Mouse (Mus musculus) hindbrain, embryonic 10.5 days (tissue): ENCODE measurements around the gene Pla2g6. TPM values are rescaled to one million over a fixed set of nuclear protein-coding genes. Genes with fewer than 3 reads are reported as not detected.
A peak's percentile ranks its signal among the peaks of the same experiment; 100 is the strongest.

ENCODE experiments used
- DNase-seq: peaks from one replicate; pipeline ENCODE4 v3.0.0-alpha.2; 2017; ENCODE audit warnings: low spot score
- H3K27ac ChIP-seq: fragments of 300-500 bp; sonication (generic); 2 replicates; pipeline ENCODE4 v1.5.1; 2016; ENCODE audit warnings: mild to moderate bottlenecking, moderate library complexity
- H3K27me3 ChIP-seq: fragments of 300-500 bp; sonication (generic); 2 replicates; pipeline ENCODE4 v1.6.1; 2016; ENCODE audit warnings: mild to moderate bottlenecking; ENCODE audit not compliant: poor library complexity, insufficient read depth, severe bottlenecking
- H3K36me3 ChIP-seq: fragments of 300-500 bp; sonication (generic); 2 replicates; pipeline ENCODE4 v1.6.1; 2016; ENCODE audit warnings: mild to moderate bottlenecking, moderate library complexity
- H3K4me1 ChIP-seq: fragments of 300-500 bp; sonication (generic); replicated peaks from 2 replicates; pipeline ENCODE4 v1.6.1; 2016; ENCODE audit warnings: mild to moderate bottlenecking
- H3K4me3 ChIP-seq: fragments of 300-500 bp; sonication (generic); 2 replicates; pipeline ENCODE4 v1.5.1; 2016; ENCODE audit warnings: mild to moderate bottlenecking, moderate library complexity
- H3K9me3 ChIP-seq: fragments of 300-500 bp; sonication (generic); 2 replicates; pipeline ENCODE4 v1.6.1; 2016; ENCODE audit warnings: mild to moderate bottlenecking, moderate library complexity
- WGBS: fragments of 180-500 bp; shearing (Covaris S2); methylation state at CpG from one replicate; pipeline ENCODE4 v1.1.7; 2016; 5-methylcytosine and 5-hydroxymethylcytosine counted together
- polyA plus RNA-seq: library from polyadenylated mRNA; unstranded; fragments of >200 nt; fragmentation: Nextera tagmentation; extraction: Ambion mirVana; gene quantifications from 2 replicates; pipeline ENCODE4 v1.2.1, GENCODE M21; 2016

Pla2g6 gene
- polyA plus RNA-seq, 1 experiment from 2014 or later = 25.3 TPM

DNA sequence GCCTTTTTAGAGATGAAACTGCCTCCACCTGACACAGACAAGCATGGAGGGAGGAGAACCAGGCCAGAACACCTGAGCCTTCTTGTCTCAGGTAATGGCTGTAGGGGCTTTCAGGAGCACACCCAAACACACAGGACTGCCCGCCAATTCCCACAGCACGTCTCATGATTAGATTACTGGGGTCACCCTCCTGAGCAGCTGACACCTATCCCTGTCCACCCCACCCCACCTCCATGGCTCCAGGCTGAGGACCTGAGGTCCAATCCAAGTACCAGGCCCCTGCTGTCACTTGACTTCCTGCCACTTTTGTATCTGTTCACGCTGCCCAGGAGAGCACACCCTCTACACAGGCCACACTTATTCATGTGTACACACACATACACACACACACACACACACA is 2.4 kb downstream of the Pla2g6 start:
- Histone ChIP-seq H3K4me3 (no peak overlapping the region), H3K27me3 (no peaks in the 10 kb centered on the region), H3K9me3 (no peaks in the 10 kb centered on the region), H3K36me3 (no peaks in the 10 kb centered on the region), H3K4me1 (peaks cover 58% of the 10 kb centered on the region), H3K27ac (peak overlapping the region; percentile 95)
- DNase-seq = no peak
- WGBS = 91% methylated on average over 3 of the region's 3 CpGs

DNA sequence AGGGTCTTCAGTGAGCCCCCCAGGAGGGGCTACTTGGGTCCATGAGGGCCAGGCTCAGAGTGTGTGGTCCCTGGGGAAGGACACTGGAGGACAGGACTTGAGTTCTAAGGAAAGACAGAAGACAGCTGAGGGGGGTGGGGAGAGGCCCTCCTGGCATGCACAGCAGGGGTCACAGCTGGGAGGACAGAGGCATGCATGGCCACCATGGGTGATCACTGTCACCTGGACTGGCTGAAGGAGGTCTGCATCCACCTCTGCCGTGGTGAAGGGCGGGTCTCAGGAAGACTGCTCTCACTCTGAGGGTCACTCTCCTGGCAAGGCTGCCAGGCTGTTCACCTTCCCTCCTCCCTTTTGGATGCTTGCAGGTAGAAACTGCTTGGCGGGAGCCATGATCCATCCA is 3.8 kb downstream of the Pla2g6 start:
- Histone ChIP-seq H3K27me3 (no peaks in the 10 kb centered on the region), H3K27ac (peak overlapping the region; percentile 36), H3K4me3 (no peak overlapping the region), H3K4me1 (peaks cover 58% of the 10 kb centered on the region), H3K36me3 (no peaks in the 10 kb centered on the region), H3K9me3 (no peaks in the 10 kb centered on the region)
- WGBS = 92% methylated on average over 3 of the region's 3 CpGs
- no peak for DNase-seq

DNA sequence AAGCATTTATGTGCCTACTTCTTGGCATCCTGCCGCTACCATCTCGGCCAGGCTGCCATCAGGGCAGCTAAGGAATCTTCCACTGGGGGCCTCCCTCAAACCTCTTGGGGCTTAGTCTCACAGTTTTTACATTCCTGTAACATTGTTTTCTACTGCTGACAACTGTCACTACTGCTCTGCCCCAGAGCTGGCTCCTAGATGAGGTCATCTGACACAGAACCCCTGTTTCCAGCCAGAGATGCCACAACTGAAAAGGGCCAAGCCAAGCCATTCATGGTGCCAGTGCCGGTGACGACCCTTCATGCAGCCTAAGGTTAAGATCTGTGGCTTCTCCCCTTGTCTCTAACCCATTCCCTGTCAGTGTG is 4.4 kb downstream of the Pla2g6 start:
- DNase-seq = no peak
- Histone ChIP-seq H3K4me1 (peaks cover 58% of the 10 kb centered on the region), H3K4me3 (no peak overlapping the region), H3K36me3 (no peaks in the 10 kb centered on the region), H3K27me3 (no peaks in the 10 kb centered on the region), H3K27ac (peak overlapping the region; percentile 36), H3K9me3 (no peaks in the 10 kb centered on the region)
- WGBS = 86% methylated on average over 4 of the region's 4 CpGs

DNA sequence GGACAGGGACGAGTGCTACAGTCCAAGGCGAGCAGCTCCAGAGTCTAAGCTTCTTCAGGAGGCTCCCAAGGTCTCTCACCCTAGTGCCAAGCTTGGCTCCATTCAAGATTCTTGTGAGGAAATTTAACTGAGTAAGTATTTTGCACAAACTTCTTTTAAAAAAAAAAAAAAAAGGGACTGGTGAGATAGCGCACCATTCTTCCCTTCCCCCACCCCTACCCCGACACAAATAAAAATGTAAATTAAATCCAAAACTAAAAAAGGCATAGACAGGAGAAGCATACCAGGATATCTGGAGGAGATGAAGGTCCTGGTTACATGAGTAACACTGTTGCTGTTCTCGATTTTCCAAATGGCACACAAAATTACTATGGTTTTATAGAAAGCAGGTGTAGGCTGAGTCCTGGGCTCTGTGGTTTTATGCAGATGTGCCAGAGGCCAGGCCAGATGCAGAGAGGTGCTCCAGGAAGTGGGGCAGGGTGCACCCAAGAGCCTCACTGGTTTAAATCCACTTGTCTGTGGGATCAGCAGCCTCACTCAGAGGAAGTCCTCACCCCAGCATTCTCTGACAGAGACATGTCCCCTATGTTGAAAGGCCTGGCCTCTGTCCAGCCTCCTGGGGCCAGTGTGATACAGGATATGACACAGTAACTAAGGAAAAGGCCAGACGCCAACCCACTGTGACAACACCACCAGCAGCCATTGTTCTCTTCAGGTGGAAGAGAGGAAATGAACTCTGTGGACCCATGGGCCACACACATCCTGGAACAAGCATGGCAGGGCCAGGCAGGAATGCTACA is 5.0 kb downstream of the Pla2g6 start:
- Histone ChIP-seq H3K27me3 (no peaks in the 10 kb centered on the region), H3K27ac (peak overlapping the region; percentile 36), H3K36me3 (no peaks in the 10 kb centered on the region), H3K9me3 (no peaks in the 10 kb centered on the region), H3K4me1 (peaks cover 56% of the 10 kb centered on the region), H3K4me3 (no peak overlapping the region)
- 84% methylated on average over 6 of the region's 6 CpGs for WGBS
- no peak for DNase-seq

DNA sequence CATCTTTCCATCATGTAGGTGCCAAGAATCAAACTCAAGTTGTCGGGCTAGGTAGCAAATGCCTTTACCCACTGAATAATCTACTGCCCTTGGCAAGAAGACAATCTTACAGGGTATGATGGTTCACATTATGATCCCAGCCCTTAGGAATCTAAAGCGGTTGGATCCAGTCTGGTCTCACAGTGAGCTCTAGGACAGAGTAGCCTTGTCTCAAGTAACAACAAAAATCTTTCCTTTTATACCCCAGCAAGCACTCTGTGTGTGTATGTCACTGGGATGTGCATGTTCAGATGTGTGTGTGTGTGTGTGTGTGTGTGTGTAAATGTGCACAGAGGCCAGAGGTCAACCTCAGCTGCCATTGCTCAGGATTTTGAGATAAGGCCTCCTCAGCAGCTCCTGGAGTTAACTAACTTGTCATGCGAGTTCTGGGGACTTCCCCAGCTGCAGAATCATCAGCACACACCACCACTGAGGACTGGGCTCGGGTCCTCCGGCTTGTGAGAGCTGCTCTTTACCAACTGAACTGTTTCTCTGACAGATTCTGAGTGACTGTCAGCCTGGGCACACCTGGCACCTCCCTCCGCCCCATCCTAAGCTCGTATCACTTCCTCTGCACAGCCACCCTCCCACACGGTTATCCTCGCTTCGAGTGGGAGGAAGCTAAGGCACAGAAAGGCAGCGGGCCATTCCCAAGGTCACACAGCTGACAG is 5.8 kb downstream of the Pla2g6 start:
- H3K27ac ChIP-seq = no peak overlapping the region
- 80% methylated on average over 11 of the region's 11 CpGs for WGBS
- peaks cover 50% of the 10 kb centered on the region for H3K4me1 ChIP-seq
- DNase-seq = no peak
- no peak overlapping the region for H3K4me3 ChIP-seq
- H3K36me3 ChIP-seq = peaks cover 6% of the 10 kb centered on the region
- H3K27me3 ChIP-seq = no peaks in the 10 kb centered on the region
- no peaks in the 10 kb centered on the region for H3K9me3 ChIP-seq

DNA sequence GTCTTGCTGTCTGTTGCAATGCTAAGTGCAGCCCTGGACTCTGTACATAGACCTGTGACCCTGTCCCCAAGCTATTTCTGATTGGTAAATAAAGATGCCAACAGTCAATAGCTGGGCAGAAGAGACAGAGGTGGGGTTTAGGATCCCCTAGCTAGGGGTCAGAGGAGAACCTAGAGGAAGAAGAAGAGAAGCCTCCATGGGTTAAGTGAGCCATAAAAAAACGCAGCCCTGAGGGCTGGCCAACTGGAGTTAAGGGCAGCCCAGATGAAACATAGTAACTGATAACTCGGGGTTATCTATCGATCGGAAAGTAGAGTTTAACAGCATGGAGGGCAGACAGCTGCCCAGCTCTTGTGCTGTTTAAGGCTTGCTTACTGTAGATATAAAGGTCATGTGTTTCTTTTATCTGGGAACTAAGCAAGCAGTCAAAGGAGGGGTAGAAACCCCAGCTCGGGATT is 6.4 kb downstream of the Pla2g6 start:
- H3K4me1 ChIP-seq = peaks cover 43% of the 10 kb centered on the region
- WGBS = 86% methylated on average over 5 of the region's 5 CpGs

DNA sequence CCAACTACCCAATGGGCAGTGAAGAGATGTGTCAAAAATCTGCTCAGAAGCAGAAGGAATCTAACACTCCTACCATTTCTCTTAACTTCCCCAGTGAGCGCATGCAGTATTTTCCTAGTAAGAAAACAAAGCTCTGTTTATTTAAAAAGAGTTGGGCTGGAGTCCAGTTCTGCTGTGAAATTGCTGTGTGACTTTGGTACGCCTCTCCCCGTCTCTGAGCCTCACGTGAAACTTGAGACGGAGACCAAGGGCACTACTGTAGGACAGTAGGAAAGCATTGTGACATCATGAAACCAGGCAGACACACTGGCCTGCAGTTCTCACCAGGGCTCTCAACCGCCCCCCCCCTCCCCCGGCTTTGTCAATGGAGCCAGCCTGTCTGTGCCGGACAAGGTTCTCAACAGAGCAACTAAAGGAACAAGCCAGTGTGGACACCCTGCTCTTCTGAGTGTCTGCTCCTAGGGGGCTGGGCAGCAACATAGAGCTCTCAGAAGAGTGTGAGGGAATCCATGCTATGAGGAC is 14.3 kb downstream of the Pla2g6 start:
- no peak for DNase-seq

More for the DNA sequence above, 6.4 kb downstream of the Pla2g6 start:
- H3K27me3 ChIP-seq = no peaks in the 10 kb centered on the region
- no peaks in the 10 kb centered on the region for H3K9me3 ChIP-seq
- no peak overlapping the region for H3K27ac ChIP-seq
- no peak overlapping the region for H3K4me3 ChIP-seq
- peaks cover 10% of the 10 kb centered on the region for H3K36me3 ChIP-seq
- DNase-seq = no peak

DNA sequence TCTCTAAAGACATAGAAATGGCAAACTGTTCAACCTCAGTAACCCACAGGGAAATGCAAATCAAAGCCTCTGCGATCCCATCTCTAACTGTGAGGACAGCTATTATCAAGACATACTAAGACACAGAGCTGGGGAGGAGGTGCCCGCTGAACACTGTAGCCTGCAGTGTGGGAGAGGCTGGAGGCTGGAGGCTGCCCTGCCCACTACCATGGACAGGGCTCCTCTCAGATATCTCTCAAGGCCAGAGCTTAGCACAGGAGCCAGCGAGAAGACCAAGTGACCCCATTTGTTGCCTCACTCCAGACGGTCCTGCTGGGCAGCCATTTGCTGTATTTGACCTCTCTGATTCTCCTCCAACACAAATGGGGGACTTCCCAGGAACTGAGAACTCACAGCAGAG is 20.3 kb downstream of the Pla2g6 start:
- Histone ChIP-seq H3K36me3 (peaks cover 75% of the 10 kb centered on the region), H3K27ac (no peak overlapping the region)
- 71% methylated on average over 4 of the region's 4 CpGs for WGBS

More for the DNA sequence above, 14.3 kb downstream of the Pla2g6 start:
- 81% methylated on average over 8 of the region's 8 CpGs for whole genome bisulfite sequencing
- no peaks in the 10 kb centered on the region for H3K27me3 ChIP-seq
- H3K9me3 ChIP-seq = no peaks in the 10 kb centered on the region
- 0 out of 2 replicates have a peak, but pooled peaks cover 5% of the 10 kb centered on the region for H3K4me1 ChIP-seq
- peaks cover 42% of the 10 kb centered on the region for H3K36me3 ChIP-seq
- H3K27ac ChIP-seq = 0 out of 2 replicates have a peak overlapping the region, but pooled peaks have one; percentile 18
- H3K4me3 ChIP-seq = no peak overlapping the region

DNA sequence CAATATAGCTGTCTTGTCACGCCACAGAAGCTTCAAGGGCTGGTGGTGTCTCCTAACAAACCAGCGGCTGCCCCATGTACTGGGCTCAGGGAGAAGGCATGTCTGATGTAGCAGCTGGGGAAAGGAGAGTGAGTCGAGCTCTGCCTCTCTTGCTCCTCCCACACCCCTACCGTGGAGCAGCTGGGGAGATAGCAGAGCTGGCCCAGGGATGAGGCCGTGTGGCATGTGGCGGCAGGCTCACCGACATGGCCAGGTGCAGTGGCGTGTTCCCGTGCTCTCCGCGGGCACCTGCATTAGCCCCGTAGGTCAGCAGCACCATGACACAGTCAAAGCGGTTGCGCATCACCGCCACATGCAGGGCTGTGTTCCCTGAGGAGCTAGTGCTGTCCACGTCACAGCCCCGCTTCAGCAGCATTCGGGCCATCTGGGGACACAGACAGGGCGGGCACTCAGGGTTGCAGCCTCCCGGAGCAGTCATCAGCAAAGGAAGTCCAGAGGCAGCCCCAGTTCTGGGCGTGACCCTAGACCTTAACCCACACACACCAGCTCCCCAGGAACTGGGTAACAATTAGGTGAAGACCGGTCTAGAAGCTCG is 22.1 kb downstream of the Pla2g6 start:
- peaks cover 12% of the 10 kb centered on the region; the same call in 1 of the 2 replicates for H3K4me1 ChIP-seq
- WGBS = 75% methylated on average over 23 of the region's 23 CpGs
- no peak overlapping the region for H3K27ac ChIP-seq
- H3K4me3 ChIP-seq = no peak overlapping the region
- peaks cover 64% of the 10 kb centered on the region for H3K36me3 ChIP-seq
- no peaks in the 10 kb centered on the region for H3K27me3 ChIP-seq
- H3K9me3 ChIP-seq = no peaks in the 10 kb centered on the region
- no peak for DNase-seq

More for the DNA sequence above, 20.3 kb downstream of the Pla2g6 start:
- H3K4me3 ChIP-seq = no peak overlapping the region
- H3K9me3 ChIP-seq = no peaks in the 10 kb centered on the region
- H3K4me1 ChIP-seq = peaks cover 9% of the 10 kb centered on the region; the same call in 1 of the 2 replicates
- no peak for DNase-seq
- H3K27me3 ChIP-seq = no peaks in the 10 kb centered on the region

DNA sequence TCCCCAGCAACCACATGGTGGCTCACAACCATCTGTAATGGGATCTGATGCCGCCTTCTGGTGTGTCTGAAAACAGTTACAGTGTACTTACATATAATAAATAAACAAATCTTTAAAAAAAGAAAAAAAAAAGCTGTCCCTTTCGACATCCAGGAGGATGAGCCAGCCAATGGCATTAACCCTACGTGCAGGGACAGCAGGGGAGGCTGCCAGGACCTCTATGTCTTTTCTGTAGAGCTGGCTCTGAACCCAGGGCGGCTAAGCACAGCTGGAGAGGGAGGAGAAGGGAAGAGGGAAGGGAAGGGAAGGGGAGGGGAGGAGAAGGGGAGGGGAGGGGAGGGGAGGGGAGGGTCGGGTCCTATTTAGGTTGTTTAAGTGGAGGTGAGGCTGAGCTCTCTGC is 23.4 kb downstream of the Pla2g6 start:
- no peaks in the 10 kb centered on the region for H3K27me3 ChIP-seq
- peaks cover 15% of the 10 kb centered on the region; the same call in 1 of the 2 replicates for H3K4me1 ChIP-seq
- H3K27ac ChIP-seq = no peak overlapping the region
- no peaks in the 10 kb centered on the region for H3K9me3 ChIP-seq
- H3K36me3 ChIP-seq = peaks cover 65% of the 10 kb centered on the region
- H3K4me3 ChIP-seq = no peak overlapping the region
- no peak for DNase-seq
- WGBS = 59% methylated on average over 4 of the region's 5 CpGs

DNA sequence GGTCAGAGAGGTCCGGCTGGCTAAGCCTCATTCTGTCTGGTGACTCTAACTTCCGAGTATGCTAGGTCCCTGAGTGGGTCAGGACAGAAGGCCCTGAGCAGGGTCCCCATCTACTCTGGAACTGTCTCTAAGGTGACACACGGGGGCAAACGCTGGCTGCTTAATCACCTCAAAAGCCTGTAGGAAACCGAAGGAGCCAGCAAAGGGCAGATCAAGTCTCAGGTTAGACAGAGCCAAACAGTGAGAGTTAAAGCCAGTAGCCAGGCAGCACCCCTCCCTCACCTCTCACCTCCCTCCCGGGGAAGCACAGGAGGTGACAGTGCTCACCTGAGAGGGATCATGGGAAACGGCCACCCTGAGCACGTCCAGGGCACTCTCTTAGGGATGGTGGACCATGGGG is 24.5 kb downstream of the Pla2g6 start:
- peaks cover 23% of the 10 kb centered on the region; the same call in 1 of the 2 replicates for H3K4me1 ChIP-seq
- H3K27ac ChIP-seq = no peak overlapping the region
- H3K4me3 ChIP-seq = no peak overlapping the region
- no peaks in the 10 kb centered on the region for H3K9me3 ChIP-seq
- H3K36me3 ChIP-seq = peaks cover 64% of the 10 kb centered on the region
- no peak for DNase-seq
- WGBS = 87% methylated on average over 8 of the region's 8 CpGs
- no peaks in the 10 kb centered on the region for H3K27me3 ChIP-seq

DNA sequence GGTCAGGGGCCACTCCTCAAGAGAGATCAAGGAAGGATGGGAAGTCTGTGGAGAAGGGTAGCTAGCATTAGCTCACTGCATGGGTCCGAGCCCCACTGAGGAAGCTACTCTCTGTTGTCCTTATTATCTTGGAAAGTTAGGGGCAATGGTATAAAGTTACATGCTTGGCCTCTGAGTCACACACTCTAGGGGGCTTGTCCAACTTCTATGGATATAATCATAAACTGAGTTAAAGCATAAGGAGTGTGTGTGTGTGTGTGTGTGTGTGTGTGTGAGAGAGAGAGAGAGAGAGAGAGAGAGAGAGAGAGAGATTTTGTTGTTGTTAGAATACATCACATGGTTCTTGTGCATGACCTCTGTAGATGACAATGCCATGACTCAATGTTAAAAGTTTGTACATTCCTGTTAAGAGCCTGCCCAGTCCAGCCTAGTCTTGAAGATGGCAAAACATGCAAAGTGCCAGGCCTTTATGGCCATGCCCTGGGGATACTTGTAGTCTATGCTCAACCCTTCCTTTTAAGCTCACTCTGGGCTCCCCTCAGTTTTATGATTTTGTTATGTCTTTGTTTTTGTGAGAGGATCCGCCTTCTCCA is 28.5 kb downstream of the Pla2g6 start:
- Histone ChIP-seq H3K9me3 (no peaks in the 10 kb centered on the region), H3K27me3 (no peaks in the 10 kb centered on the region), H3K36me3 (peaks cover 34% of the 10 kb centered on the region), H3K4me1 (peaks cover 20% of the 10 kb centered on the region; the same call in 1 of the 2 replicates), H3K4me3 (no peak overlapping the region), H3K27ac (no peak overlapping the region)
- DNase-seq = no peak
- 72% methylated on average over 2 of the region's 2 CpGs for WGBS
